Mouse (Mus musculus) ES-E14 (cell line): ENCODE measurements at regions not wholly inside any gene's neighbourhood (a gene's known extent, or its start where the extent isn't known, plus 50 kb on each side); places are given as distances from the start of the nearest gene placed in this dataset.
A peak's percentile ranks its signal among the peaks of the same experiment; 100 is the strongest.

Experiments used
- DNase-seq: peaks from one replicate; pipeline ENCODE4 v3.0.0-alpha.2; 2013; ENCODE audit warnings: low read depth, low spot score
- H3K27ac ChIP-seq: 2 replicates; pipeline ENCODE4 v1.5.1; 2012; ENCODE audit warnings: low read depth, mild to moderate bottlenecking, low read length, moderate library complexity, mixed read lengths; ENCODE audit not compliant: poor library complexity, insufficient read depth, severe bottlenecking
- H3K36me3 ChIP-seq: 2 replicates; pipeline ENCODE4 v1.6.1; 2012; ENCODE audit warnings: mild to moderate bottlenecking, low read length, moderate library complexity, mixed read lengths; ENCODE audit not compliant: control insufficient read depth, poor library complexity, insufficient read depth, severe bottlenecking
- H3K4me1 ChIP-seq, 2 experiments: fragments of 150-350 bp in 1 of 2; sonication (generic) in 1 of 2; 2 replicates each; pipeline ENCODE4 v1.6.1; 2012; ENCODE audit warnings: low read length in 2 of 2, mild to moderate bottlenecking in 1 of 2, mixed read lengths in 1 of 2; ENCODE audit not compliant: control insufficient read depth in 2 of 2, insufficient read depth in 2 of 2, poor library complexity in 1 of 2
- H3K4me3 ChIP-seq, 2 experiments: fragments of 150-350 bp in 1 of 2; sonication (generic) in 1 of 2; 2 replicates each; pipeline ENCODE4 v1.5.1; 2012; ENCODE audit warnings: low read length in 2 of 2, low read depth in 1 of 2, mild to moderate bottlenecking in 1 of 2, mixed read lengths in 1 of 2; ENCODE audit not compliant: insufficient read depth in 1 of 2, poor library complexity in 1 of 2, severe bottlenecking in 1 of 2
- H3K9ac ChIP-seq: 2 replicates; pipeline ENCODE4 v1.6.1; 2012; ENCODE audit warnings: low read depth, mild to moderate bottlenecking, low read length, mixed read lengths; ENCODE audit not compliant: poor library complexity, insufficient read depth, severe bottlenecking
- H3K9me3 ChIP-seq: fragments of 150-350 bp; sonication (generic); 2 replicates; pipeline ENCODE4 v1.6.1; 2012; ENCODE audit warnings: low read depth, mild to moderate bottlenecking, low read length; ENCODE audit not compliant: control insufficient read depth, insufficient read depth
- CHD2 ChIP-seq: IDR thresholded peaks from 2 replicates; pipeline ENCODE4 v1.6.1; 2014; ENCODE audit warnings: mild to moderate bottlenecking, low read depth, low read length, inconsistent platforms
- HCFC1 ChIP-seq: IDR thresholded peaks from 2 replicates; pipeline ENCODE4 v1.6.1; 2012; ENCODE audit warnings: low read length, inconsistent platforms, borderline replicate concordance; ENCODE audit not compliant: insufficient read depth
- MAFK ChIP-seq: IDR thresholded peaks from 2 replicates; pipeline ENCODE4 v1.6.1; 2014; ENCODE audit warnings: mild to moderate bottlenecking, low read depth, low read length, inconsistent platforms; ENCODE audit not compliant: insufficient read depth
- ZC3H11A ChIP-seq: IDR thresholded peaks from 2 replicates; pipeline ENCODE4 v1.6.1; 2012; ENCODE audit warnings: low read depth, mild to moderate bottlenecking, inconsistent platforms, low read length, borderline replicate concordance
- ZNF384 ChIP-seq: IDR thresholded peaks from 2 replicates; pipeline ENCODE4 v1.6.1; 2012; ENCODE audit warnings: low read depth, low read length, inconsistent platforms
- in situ Hi-C, 2 experiments: fragments of 600-800 bp; cut with MboI; formaldehyde crosslinking; loops; one replicate each; pipeline ENCODE4 v1.15.1; 2025; ENCODE audit warnings: low sequenced_read_pairs in 2 of 2, inconsistent platforms in 1 of 2; ENCODE audit not compliant: unreplicated experiment in 2 of 2

- Histone ChIP-seq H3K9me3 (no peaks in the 10 kb centered on the region), H3K4me1 (no peaks in the 10 kb centered on the region), H3K27ac (no peak overlapping the region), H3K4me3 (no peak overlapping the region), H3K36me3 (no peaks in the 10 kb centered on the region), H3K9ac (no peak overlapping the region)
- no peak for DNase-seq
- TF ChIP-seq MAFK (no peak), CHD2 (no peak), ZC3H11A (no peak), ZNF384 (no peak), HCFC1 (no peak)
- in situ Hi-C loops = loop anchor here in 1 of 2 experiments (10.0 kb wide), 1 partner anchor 165 kb away; no protein-coding TSS in a partner anchor
These were observed 83.5 kb downstream of the Cct8l1 start for GRCm38 (mm10) chr5:25599363-25599762.

- H3K4me1 ChIP-seq = no peaks in the 10 kb centered on the region
- no peak overlapping the region for H3K27ac ChIP-seq
- peak; percentile 30 for DNase-seq
- H3K9me3 ChIP-seq = no peaks in the 10 kb centered on the region
- no peak overlapping the region for H3K9ac ChIP-seq
- no peaks in the 10 kb centered on the region for H3K36me3 ChIP-seq
- TF ChIP-seq ZNF384 (no peak), MAFK (no peak), HCFC1 (no peak), CHD2 (no peak), ZC3H11A (peak; percentile 71; the same call in 1 of the 2 replicates)
- in situ Hi-C loops = loop anchor here in 1 of 2 experiments (10.0 kb wide), 1 partner anchor 163 kb away; no protein-coding TSS in a partner anchor
- H3K4me3 ChIP-seq = no peak overlapping the region
These were observed 81.9 kb downstream of the Cct8l1 start for GRCm38 (mm10) chr5:25597786-25598185.

GRCm38 (mm10) chr5:25591709-25592108 lies 75.8 kb downstream of the Cct8l1 start:
- Histone ChIP-seq H3K4me3 (no peak overlapping the region), H3K9me3 (no peaks in the 10 kb centered on the region), H3K36me3 (no peaks in the 10 kb centered on the region), H3K4me1 (no peaks in the 10 kb centered on the region), H3K27ac (no peak overlapping the region), H3K9ac (no peak overlapping the region)
- TF ChIP-seq ZC3H11A = peak; percentile 65; the same call in 1 of the 2 replicates
- no peak for TF ChIP-seq CHD2
- no peak for DNase-seq
- in situ Hi-C loops = loop anchor here in 1 of 2 experiments (10.0 kb wide), 1 partner anchor 157 kb away; no protein-coding TSS in a partner anchor
